Mouse (Mus musculus) thymus, adult 2 months (tissue): ENCODE measurements around the gene Tmem120a. TPM values are rescaled to one million over a fixed set of nuclear protein-coding genes. Genes with fewer than 3 reads are reported as not detected.

Source experiments
- DNase-seq: peaks from one replicate; pipeline ENCODE4 v3.0.0; 2021
- H3K27ac ChIP-seq: fragments of 200-500 bp; 2 replicates; pipeline ENCODE4 v1.5.1; 2012; ENCODE audit warnings: low read length, control low read depth; ENCODE audit not compliant: control insufficient read depth, insufficient read depth
- H3K27me3 ChIP-seq: fragments of 200-500 bp; 2 replicates; pipeline ENCODE4 v1.6.1; 2012; ENCODE audit warnings: mild to moderate bottlenecking, low read length, moderate library complexity, mixed read lengths; ENCODE audit not compliant: control insufficient read depth, insufficient read depth
- H3K36me3 ChIP-seq: fragments of 200-500 bp; 2 replicates; pipeline ENCODE4 v1.6.1; 2012; ENCODE audit warnings: mild to moderate bottlenecking, low read length, moderate library complexity; ENCODE audit not compliant: control insufficient read depth, insufficient read depth
- H3K4me1 ChIP-seq: fragments of 200-500 bp; replicated peaks from 2 replicates; pipeline ENCODE4 v1.6.1; 2012; ENCODE audit warnings: low read length; ENCODE audit not compliant: control insufficient read depth, insufficient read depth
- H3K4me3 ChIP-seq: fragments of 200-500 bp; 2 replicates; pipeline ENCODE4 v1.5.1; 2012; ENCODE audit warnings: mild to moderate bottlenecking, low read length, control low read depth, moderate library complexity; ENCODE audit not compliant: control insufficient read depth, insufficient read depth
- CTCF ChIP-seq: fragments of 200-500 bp; IDR thresholded peaks from 2 replicates; pipeline ENCODE4 v1.5.1; 2012; ENCODE audit warnings: mild to moderate bottlenecking, control low read depth, low read length, moderate library complexity, borderline replicate concordance; ENCODE audit not compliant: control insufficient read depth, poor library complexity, insufficient read depth; ENCODE audit errors: extremely low read depth
- POLR2A ChIP-seq: fragments of 200-500 bp; IDR thresholded peaks from 2 replicates; pipeline ENCODE4 v1.6.1; 2012; ENCODE audit warnings: mild to moderate bottlenecking, low read length, control low read depth, moderate library complexity; ENCODE audit not compliant: control insufficient read depth, poor library complexity, insufficient read depth; ENCODE audit errors: extremely low read depth
- WGBS: fragments of 180-500 bp; shearing (Covaris S2); methylation state at CpG from one replicate; pipeline ENCODE4 v1.1.7; 2018; 5-methylcytosine and 5-hydroxymethylcytosine counted together
- polyA plus RNA-seq: library from polyadenylated mRNA; depleted of rRNA; stranded (reverse); fragments of >200 nt; gene quantifications from 2 replicates; pipeline ENCODE4 v1.2.3, GENCODE M21; 2012

Gene Tmem120a
- polyA plus RNA-seq, 1 experiment = 37.7 TPM

DNA sequence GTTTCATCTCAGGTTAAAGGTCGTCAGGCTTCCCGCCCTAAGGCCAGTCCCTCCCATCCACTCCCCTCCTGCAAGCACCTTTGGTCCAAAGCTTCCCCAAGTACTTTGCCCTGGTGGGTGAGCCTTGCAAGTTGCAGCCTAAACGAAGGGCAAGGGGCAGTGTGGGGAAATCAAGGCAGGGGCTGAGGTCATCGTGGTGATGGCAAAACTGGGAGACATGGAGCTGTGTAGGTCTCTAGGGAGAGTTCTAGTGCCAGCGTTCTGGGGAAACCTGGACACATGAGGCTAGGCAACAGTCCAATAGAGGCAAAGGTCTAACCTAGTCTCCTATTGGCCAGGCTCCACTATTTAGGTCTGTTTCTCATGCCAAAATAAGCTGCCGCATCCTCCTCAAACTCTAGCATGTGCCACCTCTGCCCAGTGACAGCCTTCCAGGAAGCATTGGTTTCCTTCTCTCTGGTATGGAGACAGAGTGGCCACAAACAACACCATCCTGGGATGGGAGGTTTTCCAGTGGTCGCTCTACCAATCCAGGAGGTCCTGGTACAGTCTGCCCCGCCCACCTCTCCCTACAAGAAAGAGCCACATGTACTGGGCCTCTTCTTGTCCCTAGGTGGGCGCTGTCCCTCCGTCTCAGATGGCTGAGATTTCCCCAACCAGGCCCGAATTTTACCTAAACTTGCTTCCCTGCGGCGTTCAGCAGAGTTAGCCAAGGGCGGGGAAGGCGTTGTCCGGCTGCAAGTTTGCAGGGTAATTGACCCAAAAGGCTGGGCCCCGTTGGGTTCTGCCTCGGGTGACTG, 1.1 kb downstream of the Tmem120a start:
- 38% methylated on average over 18 of the region's 18 CpGs for WGBS
- H3K27ac ChIP-seq = no peak overlapping the region
- peaks cover 9% of the 10 kb centered on the region for H3K4me1 ChIP-seq
- TF ChIP-seq POLR2A (no peak), CTCF (no peak)
- no peaks in the 10 kb centered on the region for H3K27me3 ChIP-seq
- no peaks in the 10 kb centered on the region for H3K36me3 ChIP-seq
- peak overlapping the region; percentile 85 for H3K4me3 ChIP-seq
- no peak for DNase-seq

- Histone ChIP-seq H3K4me3 (no peak overlapping the region), H3K36me3 (no peaks in the 10 kb centered on the region), H3K27ac (no peak overlapping the region), H3K27me3 (no peaks in the 10 kb centered on the region), H3K4me1 (peaks cover 9% of the 10 kb centered on the region)
- no peak for DNase-seq
- 77% methylated on average over 10 of the region's 10 CpGs for WGBS
- TF ChIP-seq CTCF (no peak), POLR2A (no peak)
Observed at GRCm38 (mm10) chr5:135742156-135742555, 2.1 kb downstream of the Tmem120a start.

DNA sequence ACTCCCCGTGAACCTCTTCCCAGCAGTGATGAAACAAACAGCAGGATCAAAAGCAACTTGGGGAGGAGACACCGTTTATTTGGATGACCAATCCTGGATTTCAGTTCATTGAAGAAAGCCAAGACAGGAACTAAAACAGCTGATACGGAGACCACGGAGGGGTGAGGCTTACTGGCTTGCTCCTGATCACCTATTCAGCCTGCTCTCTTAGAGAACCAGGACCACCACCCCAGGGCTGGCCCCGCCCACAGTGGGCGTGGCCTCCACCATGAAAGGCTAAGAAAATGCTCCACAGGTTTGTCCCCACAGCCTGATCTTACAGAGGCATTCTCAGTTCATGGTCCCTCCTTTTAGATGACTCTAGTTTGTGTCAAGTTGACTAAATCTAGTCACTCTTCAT, 6.0 kb downstream of the Tmem120a start:
- WGBS = 81% methylated on average over 6 of the region's 6 CpGs
- no peaks in the 10 kb centered on the region for H3K27me3 ChIP-seq
- no peak overlapping the region for H3K4me3 ChIP-seq
- TF ChIP-seq CTCF (no peak), POLR2A (no peak)
- no peak overlapping the region for H3K27ac ChIP-seq
- H3K36me3 ChIP-seq = peaks cover 14% of the 10 kb centered on the region
- peaks cover 2% of the 10 kb centered on the region for H3K4me1 ChIP-seq
- no peak for DNase-seq

- WGBS = 90% methylated on average over 7 of the region's 7 CpGs
- H3K4me3 ChIP-seq = no peak overlapping the region
- no peaks in the 10 kb centered on the region for H3K27me3 ChIP-seq
- DNase-seq = no peak
- no peak overlapping the region for H3K27ac ChIP-seq
- H3K4me1 ChIP-seq = no peaks in the 10 kb centered on the region
- TF ChIP-seq POLR2A (no peak), CTCF (no peak; the same call in 1 of the 2 replicates)
- peaks cover 24% of the 10 kb centered on the region for H3K36me3 ChIP-seq
Observed at GRCm38 (mm10) chr5:135737154-135737553, 7.1 kb downstream of the Tmem120a start.

GRCm38 (mm10) chr5:135736544-135736943, 7.7 kb downstream of the Tmem120a start:
- no peak overlapping the region for H3K4me3 ChIP-seq
- WGBS = 98% methylated on average over 16 of the region's 16 CpGs
- no peak for DNase-seq
- no peaks in the 10 kb centered on the region for H3K4me1 ChIP-seq
- TF ChIP-seq POLR2A (no peak), CTCF (no peak)
- H3K27me3 ChIP-seq = no peaks in the 10 kb centered on the region
- no peak overlapping the region for H3K27ac ChIP-seq
- H3K36me3 ChIP-seq = peaks cover 28% of the 10 kb centered on the region

GRCm38 (mm10) chr5:135735741-135736140, 8.5 kb downstream of the Tmem120a start:
- TF ChIP-seq POLR2A (no peak), CTCF (no peak)
- peaks cover 28% of the 10 kb centered on the region for H3K36me3 ChIP-seq
- H3K4me1 ChIP-seq = no peaks in the 10 kb centered on the region
- no peak overlapping the region for H3K27ac ChIP-seq
- H3K27me3 ChIP-seq = no peaks in the 10 kb centered on the region
- DNase-seq = no peak
- 92% methylated on average over 13 of the region's 13 CpGs for whole genome bisulfite sequencing
- no peak overlapping the region for H3K4me3 ChIP-seq
